Mouse (Mus musculus): ENCODE results near the gene A930017K11Rik. TPM values are rescaled to one million over a fixed set of nuclear protein-coding genes. Genes with fewer than 3 reads are reported as not detected.

Gene A930017K11Rik
- total and polyA plus RNA-seq, 3 experiments = not detected

DNA sequence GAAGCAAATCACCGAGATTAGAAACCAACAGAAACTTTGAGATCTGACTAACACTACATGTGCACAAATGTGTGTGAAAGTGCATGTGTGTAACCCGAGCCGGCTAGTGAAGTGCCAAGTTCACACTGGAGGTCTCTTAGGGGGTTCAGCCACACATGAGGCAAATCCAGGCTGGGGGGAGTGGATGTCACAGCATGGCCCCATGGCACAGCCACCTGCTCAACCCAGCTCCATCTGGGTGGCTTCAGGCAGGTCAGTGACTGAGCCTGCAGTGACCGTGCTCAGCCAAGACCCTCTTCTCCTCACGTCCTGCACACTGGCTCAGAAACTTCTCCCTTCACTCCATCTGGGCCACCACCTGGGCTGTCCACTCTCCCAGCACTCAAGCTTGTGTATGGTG lies 2.4 kb downstream of the A930017K11Rik start:
- Histone ChIP-seq H3K9me3 (replicated peaks; ENCODE audit: insufficient read depth, low read length) (no peaks in the 10 kb centered on the region), H3K4me1 (ENCODE audit: control insufficient read depth in 1 of 2, insufficient read depth in 2 of 2, low read length in 2 of 2) (peaks cover 0 to 12% of the 10 kb centered on the region in 2 experiments; a peak in 2 of 4 replicates), H3K27me3 (ENCODE audit: control insufficient read depth in 1 of 2, insufficient read depth in 2 of 2, low read length in 2 of 2) (no peaks in the 10 kb centered on the region), H3K4me3 (ENCODE audit: control insufficient read depth in 1 of 2, insufficient read depth in 1 of 2, low read depth in 2 of 2, low read length in 2 of 2) (no peak overlapping the region), H3K27ac (ENCODE audit: control insufficient read depth, low read depth, low read length) (no peak overlapping the region), H3K9ac (ENCODE audit: control insufficient read depth, low read depth, low read length, poor library complexity, severe bottlenecking) (no peak overlapping the region), H3K36me3 (ENCODE audit: control insufficient read depth in 1 of 2, insufficient read depth in 2 of 2, low read length in 2 of 2) (peaks cover 0 to 5% of the 10 kb centered on the region in 2 experiments; a peak in 1 of 4 replicates), H3K79me2 (ENCODE audit: control insufficient read depth, insufficient read depth, low read length, poor library complexity) (no peaks in the 10 kb centered on the region)
- no peak for DNase-seq (ENCODE audit: low read depth, low spot score)
- no peak for TF ChIP-seq MYC (IDR thresholded peaks at IDR 0.05; ENCODE audit: low read depth, low read length)

DNA sequence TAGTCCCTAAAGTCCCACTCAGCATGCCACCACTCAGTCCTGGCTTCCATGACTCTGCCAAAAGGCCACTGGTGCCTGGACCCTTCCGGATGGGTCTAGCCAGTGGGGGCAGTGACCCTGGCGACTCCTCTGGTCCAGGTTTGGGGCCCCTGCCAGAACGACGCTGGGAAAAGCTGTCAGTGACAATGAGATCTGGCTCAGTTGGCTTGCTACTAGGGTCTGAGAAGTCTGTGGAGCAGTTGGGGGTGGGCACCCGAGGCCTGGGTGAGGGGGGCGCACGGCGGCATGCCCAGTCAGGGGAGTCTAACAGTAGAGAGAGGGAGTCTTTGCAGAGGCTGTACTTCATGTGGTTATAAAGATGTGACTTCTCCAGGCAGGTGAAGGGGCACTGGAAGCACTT lies 4.3 kb downstream of the A930017K11Rik start:
- Histone ChIP-seq H3K4me3 (ENCODE audit: control insufficient read depth in 1 of 2, insufficient read depth in 1 of 2, low read depth in 2 of 2, low read length in 2 of 2) (no peak overlapping the region), H3K79me2 (ENCODE audit: control insufficient read depth, insufficient read depth, low read length, poor library complexity) (no peaks in the 10 kb centered on the region), H3K27ac (ENCODE audit: control insufficient read depth, low read depth, low read length) (no peak overlapping the region), H3K9ac (ENCODE audit: control insufficient read depth, low read depth, low read length, poor library complexity, severe bottlenecking) (no peak overlapping the region), H3K36me3 (ENCODE audit: control insufficient read depth in 1 of 2, insufficient read depth in 2 of 2, low read length in 2 of 2) (peaks cover 0 to 13% of the 10 kb centered on the region in 2 experiments; a peak in 2 of 4 replicates), H3K4me1 (ENCODE audit: control insufficient read depth in 1 of 2, insufficient read depth in 2 of 2, low read length in 2 of 2) (peaks cover 6 to 23% of the 10 kb centered on the region in 2 experiments), H3K27me3 (ENCODE audit: control insufficient read depth in 1 of 2, insufficient read depth in 2 of 2, low read length in 2 of 2) (no peaks in the 10 kb centered on the region), H3K9me3 (replicated peaks; ENCODE audit: insufficient read depth, low read length) (no peaks in the 10 kb centered on the region)
- no peak for DNase-seq (ENCODE audit: low read depth, low spot score)
- TF ChIP-seq GABPA (IDR thresholded peaks at IDR 0.05; ENCODE audit: low read depth, low read length) (no peak), MXI1 (IDR thresholded peaks at IDR 0.05; ENCODE audit: low read depth, low read length) (no peak), GATA1 (IDR thresholded peaks at IDR 0.05; ENCODE audit: low read depth, low read length) (no peak), MAZ (IDR thresholded peaks at IDR 0.05; ENCODE audit: low read depth, low read length) (no peak), ETS1 (IDR thresholded peaks at IDR 0.05; ENCODE audit: low read depth, low read length) (no peak), RAD21 (IDR thresholded peaks at IDR 0.05; ENCODE audit: low read depth, low read length) (no peak), E2F4 (IDR thresholded peaks at IDR 0.05; ENCODE audit: borderline replicate concordance, low read depth, low read length) (no peak), BHLHE40 (IDR thresholded peaks at IDR 0.05; ENCODE audit: borderline replicate concordance, low read depth, low read length) (no peak), MYC (IDR thresholded peaks at IDR 0.05; ENCODE audit: low read depth, low read length) (no peak), NELFE (IDR thresholded peaks at IDR 0.05; ENCODE audit: low read depth, low read length) (no peak), TBP (IDR thresholded peaks at IDR 0.05; ENCODE audit: low read depth, low read length) (no peak), CHD2 (IDR thresholded peaks at IDR 0.05; ENCODE audit: low read length) (no peak), HCFC1 (IDR thresholded peaks at IDR 0.05; ENCODE audit: low read depth, low read length) (no peak), CTCF (IDR thresholded peaks at IDR 0.05 in 2 of 3, conservative IDR thresholded peaks at IDR 0.05 in 1 of 3; ENCODE audit: control insufficient read depth in 1 of 3, insufficient read depth in 1 of 3, low read depth in 2 of 3, low read length in 3 of 3, poor library complexity in 1 of 3, severe bottlenecking in 1 of 3) (no peak), MYB (IDR thresholded peaks at IDR 0.05; ENCODE audit: low read depth, low read length) (no peak), SMC3 (IDR thresholded peaks at IDR 0.05; ENCODE audit: low read depth, low read length) (no peak), ZMIZ1 (IDR thresholded peaks at IDR 0.05; ENCODE audit: low read depth, low read length) (no peak), UBTF (IDR thresholded peaks at IDR 0.05; ENCODE audit: borderline replicate concordance, insufficient read depth, low read depth, low read length) (no peak), MEF2A (IDR thresholded peaks at IDR 0.05; ENCODE audit: extremely low read depth, insufficient replicate concordance, low read depth, low read length, poor library complexity, severe bottlenecking) (no peak)

Measured in MEL (cell line).